Mouse (Mus musculus) cerebellum, adult 9-11 months (tissue): Measurements from ENCODE around the gene Ifitm10.
"Not testable (repeated sequence)": the region's sequence is repeated elsewhere in the genome, so short reads cannot be mapped to it uniquely, and the experiment has no call there.

ENCODE experiments used
- DNase-seq: peaks from one replicate; pipeline ENCODE4 v3.0.0; 2022

The Ifitm10 gene

GRCm38 (mm10) chr7:142319124-142319523 lies 54.4 kb downstream of the Ifitm10 start:
- DNase-seq, result no peak

- no peak for DNase-seq
Observed at GRCm38 (mm10) chr7:142317216-142317615, 56.3 kb downstream of the Ifitm10 start.

- DNase-seq, result no peak
Observed at GRCm38 (mm10) chr7:142316558-142316957, 57.0 kb downstream of the Ifitm10 start.

GRCm38 (mm10) chr7:142314600-142315285 lies 58.8 kb downstream of the Ifitm10 start:
- DNase-seq, result no peak

- DNase-seq, result not testable (repeated sequence)
Observed at GRCm38 (mm10) chr7:142303929-142304328, 69.6 kb downstream of the Ifitm10 start.

GRCm38 (mm10) chr7:142303249-142303648 lies 70.3 kb downstream of the Ifitm10 start, which contains the start of gene Krtap5-4:
Gene Krtap5-4 (plus strand): TSS chr7:142303549.
- no peak for DNase-seq

GRCm38 (mm10) chr7:142297018-142297417 lies 76.5 kb downstream of the Ifitm10 start, which contains the start of gene Krtap5-1:
Gene Krtap5-1 (minus strand): TSS chr7:142297118.
- DNase-seq, result not testable (repeated sequence)

GRCm38 (mm10) chr7:142296108-142296507 lies 77.4 kb downstream of the Ifitm10 start:
- DNase-seq, result not testable (repeated sequence)

- DNase-seq, result no peak
Observed at GRCm38 (mm10) chr7:142295418-142295817, 78.1 kb downstream of the Ifitm10 start.

- not testable (repeated sequence) for DNase-seq
Observed at GRCm38 (mm10) chr7:142293851-142294250, 79.7 kb downstream of the Ifitm10 start.

- DNase-seq, result peak; percentile 8
Observed at GRCm38 (mm10) chr7:142285910-142286612, 87.5 kb downstream of the Ifitm10 start.

- peak; percentile 55 for DNase-seq
Observed at GRCm38 (mm10) chr7:142285130-142285835, 88.3 kb downstream of the Ifitm10 start.

GRCm38 (mm10) chr7:142284615-142285080 lies 88.9 kb downstream of the Ifitm10 start:
- DNase-seq, result peak; percentile 89

GRCm38 (mm10) chr7:142284023-142284591 lies 89.4 kb downstream of the Ifitm10 start:
- peak; percentile 47 for DNase-seq

GRCm38 (mm10) chr7:142282847-142283246 lies 90.7 kb downstream of the Ifitm10 start:
- not testable (repeated sequence) for DNase-seq

- DNase-seq, result not testable (repeated sequence)
Observed at GRCm38 (mm10) chr7:142279291-142279690, 94.3 kb downstream of the Ifitm10 start.

- DNase-seq, result peak; percentile 41
Observed at GRCm38 (mm10) chr7:142278183-142278582, 95.4 kb downstream of the Ifitm10 start.
